Mouse (Mus musculus) CD4-positive, CD25-positive, alpha-beta regulatory T cell, adult 2 months (primary cell): ENCODE results near the gene Iqcb1.
"Not testable (repeated sequence)": the region's sequence is repeated elsewhere in the genome, so short reads cannot be mapped to it uniquely, and the experiment has no call there.

ENCODE experiments used
- DNase-seq: peaks from one replicate; pipeline ENCODE4 v3.0.0-alpha.2; 2012; ENCODE audit warnings: low read depth, low spot score

The Iqcb1 gene

DNA sequence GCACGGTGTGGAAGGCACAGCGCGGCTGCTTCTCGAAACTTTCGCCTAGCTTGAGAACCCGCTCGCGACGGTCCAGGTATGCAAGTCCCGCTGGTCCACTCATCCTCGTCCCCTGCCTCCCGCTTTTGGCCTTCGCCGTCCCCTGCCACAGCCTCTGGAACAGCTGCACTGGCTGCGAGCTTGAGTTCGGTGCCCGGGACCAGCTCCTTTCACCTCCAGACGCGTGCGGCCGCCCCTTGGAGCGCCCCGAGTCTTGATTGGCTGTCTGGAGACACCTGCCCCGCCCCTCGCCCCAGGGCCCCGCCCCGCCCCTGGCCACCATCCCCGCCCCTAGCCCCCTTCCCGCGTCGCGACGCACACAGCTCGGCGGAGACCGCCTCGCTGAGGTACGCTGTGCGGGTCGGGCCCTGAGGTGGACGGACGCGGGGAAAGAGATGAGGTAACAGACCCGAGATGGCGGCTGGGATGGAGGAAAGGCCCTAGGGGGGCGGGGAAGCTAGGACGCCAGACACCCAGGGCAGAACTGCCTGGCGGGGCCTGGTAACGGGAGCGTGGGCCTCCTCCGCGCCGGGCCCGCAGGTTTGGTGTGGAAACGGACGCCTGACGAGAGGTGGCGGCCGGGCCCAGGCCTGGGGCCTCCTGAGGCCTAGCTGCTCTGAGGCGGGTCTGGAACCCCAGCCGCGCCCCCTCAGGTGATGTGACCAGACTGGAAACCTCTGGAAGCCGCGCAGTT lies at the start of gene Iqcb1:
Iqcb1 (plus strand) TSS at position 332 of the 733 bp plus-strand sequence.
- DNase-seq = peak; percentile 90

DNA sequence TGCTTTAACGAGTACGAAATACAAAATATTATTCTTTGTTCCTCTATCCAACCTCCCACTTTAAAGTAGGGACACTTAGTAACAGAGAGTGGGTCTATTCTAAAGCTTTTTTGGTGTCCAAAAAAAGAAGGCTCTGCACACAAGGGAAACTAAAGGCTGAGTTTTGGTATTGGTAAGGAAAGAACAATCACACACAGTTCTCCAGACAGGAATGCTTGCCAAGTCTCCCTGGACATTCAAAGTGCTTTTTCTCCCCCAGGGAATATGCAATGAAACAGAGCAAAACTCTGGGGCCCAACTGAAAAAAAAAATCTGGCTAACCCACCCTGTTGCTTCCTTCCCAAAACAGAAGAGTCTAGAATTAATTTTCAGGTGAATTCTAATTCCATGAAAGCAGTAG lies 44.0 kb upstream of the Iqcb1 start:
- DNase-seq = no peak

DNA sequence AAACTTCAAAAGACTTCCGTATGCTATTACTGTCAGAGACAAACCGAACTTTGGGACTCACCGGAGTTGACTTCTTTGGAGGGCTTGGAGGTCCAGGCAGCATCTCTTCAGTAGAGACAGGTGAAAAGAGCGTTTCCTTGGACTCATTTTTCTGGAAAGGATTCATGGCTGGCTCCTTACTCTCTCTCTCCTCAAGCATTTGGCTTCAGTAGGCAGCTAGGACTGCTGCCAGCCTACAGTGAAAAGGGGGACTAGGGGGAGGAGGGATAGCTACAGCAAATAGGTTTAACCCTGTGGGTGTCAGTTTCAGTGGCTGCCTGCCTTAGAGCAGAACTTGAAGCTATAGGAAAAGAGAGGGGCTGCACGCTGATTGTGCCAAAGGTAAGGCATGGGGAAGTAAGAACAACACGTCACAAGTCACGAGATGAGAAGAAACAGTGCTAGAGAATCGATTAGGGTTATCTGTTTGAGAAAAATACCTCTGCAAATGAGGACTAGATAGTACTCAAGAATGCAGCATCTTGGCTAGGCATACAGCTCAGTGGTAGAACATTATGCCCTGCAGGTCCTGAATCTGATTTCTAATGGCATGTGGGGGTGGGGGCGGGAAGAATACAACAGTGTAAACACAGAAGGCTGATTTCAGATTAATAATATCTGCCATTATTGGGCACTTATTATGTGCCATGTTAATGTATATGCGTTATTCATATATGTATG lies 43.4 kb upstream of the Iqcb1 start, which contains the start of gene Slc15a2:
Slc15a2 (minus strand) TSS at position 369 of the 720 bp plus-strand sequence.
- no peak for DNase-seq

DNA sequence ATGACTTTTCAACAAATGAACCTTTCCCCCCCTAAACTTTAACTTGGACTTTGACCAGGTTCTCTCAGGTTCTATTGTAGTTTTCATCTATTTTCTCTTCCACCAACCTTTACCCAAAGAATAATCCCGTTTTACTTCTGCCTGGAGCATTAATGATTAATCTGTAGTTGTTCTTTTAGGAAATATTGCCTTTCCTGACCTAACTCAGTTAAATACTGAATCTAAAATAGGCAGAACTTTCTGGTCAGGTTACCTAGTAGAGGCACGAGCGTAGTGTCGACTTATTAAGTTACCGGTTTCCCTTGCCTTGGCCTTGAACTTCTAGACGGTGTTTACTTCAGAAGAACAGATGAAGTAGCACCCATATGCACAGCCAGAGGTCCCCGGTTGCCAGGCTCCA lies 41.7 kb upstream of the Iqcb1 start:
- DNase-seq = no peak

DNA sequence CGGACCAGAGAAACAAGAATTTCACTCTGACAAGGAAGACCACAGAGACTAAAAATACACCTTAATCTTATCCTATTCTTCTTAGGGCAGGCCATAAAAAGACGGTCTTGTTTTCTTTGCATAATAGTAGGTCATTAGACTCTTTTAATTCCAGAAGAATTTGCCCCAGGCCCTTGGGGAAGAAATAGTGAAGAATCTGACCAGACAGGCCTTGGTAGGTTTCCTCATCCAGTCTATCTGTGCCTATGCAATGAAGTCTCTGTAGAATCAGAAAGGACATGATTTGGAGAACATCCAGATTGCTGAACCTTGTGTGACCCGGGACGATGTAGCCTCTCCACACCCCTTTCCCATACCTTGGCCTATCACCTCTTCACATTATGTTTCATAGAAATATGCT lies 38.0 kb upstream of the Iqcb1 start:
- no peak for DNase-seq

DNA sequence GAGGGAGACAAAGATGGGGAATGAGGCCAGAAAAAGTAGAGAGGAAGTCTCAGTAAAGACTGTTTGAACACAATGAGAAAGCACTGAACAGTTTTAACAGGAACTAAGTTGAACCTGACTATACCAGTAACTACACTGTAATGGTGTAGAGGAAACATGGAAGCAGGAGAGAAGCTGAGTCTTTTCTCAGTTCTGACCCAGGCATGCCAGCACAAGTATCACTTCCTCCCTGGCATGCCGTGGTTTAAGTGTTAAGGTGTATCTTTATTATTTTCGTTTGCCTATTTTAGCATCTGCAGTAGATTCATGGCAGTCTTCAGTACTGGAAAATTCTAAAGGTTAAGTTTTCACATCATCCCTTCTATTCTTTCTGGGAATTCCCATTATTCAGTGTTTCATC lies 33.2 kb upstream of the Iqcb1 start:
- no peak for DNase-seq

DNA sequence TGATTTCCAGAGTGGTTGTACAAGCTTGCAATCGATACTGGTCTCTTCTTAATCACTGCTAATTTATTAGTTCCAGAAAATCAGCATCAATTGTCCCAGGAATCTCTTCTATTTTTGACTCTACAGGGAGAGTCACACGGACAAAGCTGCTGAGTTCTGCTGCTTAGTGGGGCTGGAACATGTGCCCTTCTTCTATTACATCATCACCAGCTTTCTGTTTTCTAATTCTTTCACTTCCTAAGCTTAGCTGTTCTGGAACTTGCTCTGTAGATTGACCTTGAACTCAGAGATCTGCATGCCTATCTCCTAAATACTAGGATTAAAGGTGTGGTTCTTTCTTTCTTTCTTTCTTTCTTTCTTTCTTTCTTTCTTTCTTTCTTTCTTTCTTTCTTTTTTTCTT lies 29.9 kb upstream of the Iqcb1 start:
- no peak for DNase-seq

DNA sequence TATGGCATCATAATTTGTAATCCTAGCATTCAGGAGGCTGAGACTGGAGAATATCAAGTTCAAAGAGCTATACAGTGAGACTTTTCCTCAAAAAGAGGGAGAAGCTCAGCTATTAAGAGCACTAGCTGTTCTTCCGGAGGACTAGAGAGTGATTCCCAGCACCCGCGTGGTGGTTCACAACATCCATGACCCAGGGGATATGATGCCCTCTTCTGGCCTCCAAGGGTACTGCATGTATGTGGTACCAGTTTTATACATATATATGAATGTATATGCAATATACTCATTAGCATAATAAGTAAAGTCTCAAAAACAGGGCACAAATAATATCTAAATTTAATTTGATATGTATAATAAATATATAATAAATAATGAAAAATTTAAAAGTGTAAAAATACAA lies 25.8 kb upstream of the Iqcb1 start:
- DNase-seq = peak; percentile 39

DNA sequence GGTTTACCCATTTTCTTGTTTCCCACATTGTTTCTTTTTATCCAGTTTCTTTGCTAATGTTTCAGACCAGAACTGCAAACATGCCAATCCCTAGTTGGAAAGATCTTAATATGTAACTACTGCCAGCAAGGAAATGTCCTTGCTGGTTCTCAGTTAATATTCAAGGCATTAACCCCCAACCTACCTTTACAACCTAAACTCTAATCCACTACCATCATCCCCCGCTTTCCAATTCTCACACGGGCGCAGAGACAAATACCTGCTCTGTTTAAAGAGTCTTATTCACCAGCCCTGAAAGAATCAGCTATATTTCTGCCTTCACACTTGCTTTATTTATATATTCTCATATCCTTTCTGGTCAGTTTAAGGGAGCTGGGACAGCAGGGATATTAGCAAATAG lies 19.6 kb upstream of the Iqcb1 start:
- no peak for DNase-seq

DNA sequence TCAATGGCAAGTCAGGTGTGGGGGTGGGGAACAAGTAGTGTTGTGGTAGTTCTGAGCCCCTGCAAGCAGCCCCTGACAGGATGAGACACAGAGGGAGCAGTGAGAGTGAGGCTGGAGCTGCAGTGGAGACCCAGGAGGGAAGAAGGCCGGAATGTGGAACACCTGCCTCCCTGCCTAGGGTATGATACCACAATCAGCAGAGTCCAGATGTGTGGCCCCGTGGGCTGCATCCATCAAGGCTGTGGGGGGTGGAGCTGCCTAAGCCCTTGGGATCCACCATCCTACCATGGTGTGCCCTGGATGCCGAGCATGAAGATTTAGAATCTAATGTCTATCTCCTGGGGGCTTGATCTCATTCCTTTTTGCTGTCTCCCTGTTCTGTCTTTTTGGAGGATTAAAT lies 14.5 kb upstream of the Iqcb1 start:
- DNase-seq = no peak

DNA sequence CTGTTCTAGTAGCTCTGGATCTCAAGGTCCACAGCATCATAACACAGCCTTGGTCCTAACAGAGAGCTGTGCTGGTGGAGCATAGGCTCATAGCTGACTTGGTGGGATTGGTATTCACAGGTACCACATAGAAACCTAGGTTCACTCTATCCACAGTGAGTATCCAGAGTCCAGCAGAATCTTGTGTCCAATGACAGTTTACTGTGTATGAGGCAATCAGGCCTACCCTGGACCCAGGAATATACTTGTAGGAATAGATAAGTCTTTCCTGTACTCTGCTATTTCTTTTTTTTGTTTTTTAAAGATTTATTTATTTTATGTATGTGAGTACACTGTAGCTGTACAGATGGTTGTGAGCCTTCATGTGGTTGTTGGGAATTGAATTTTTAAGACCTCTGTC lies 11.3 kb upstream of the Iqcb1 start:
- no peak for DNase-seq

DNA sequence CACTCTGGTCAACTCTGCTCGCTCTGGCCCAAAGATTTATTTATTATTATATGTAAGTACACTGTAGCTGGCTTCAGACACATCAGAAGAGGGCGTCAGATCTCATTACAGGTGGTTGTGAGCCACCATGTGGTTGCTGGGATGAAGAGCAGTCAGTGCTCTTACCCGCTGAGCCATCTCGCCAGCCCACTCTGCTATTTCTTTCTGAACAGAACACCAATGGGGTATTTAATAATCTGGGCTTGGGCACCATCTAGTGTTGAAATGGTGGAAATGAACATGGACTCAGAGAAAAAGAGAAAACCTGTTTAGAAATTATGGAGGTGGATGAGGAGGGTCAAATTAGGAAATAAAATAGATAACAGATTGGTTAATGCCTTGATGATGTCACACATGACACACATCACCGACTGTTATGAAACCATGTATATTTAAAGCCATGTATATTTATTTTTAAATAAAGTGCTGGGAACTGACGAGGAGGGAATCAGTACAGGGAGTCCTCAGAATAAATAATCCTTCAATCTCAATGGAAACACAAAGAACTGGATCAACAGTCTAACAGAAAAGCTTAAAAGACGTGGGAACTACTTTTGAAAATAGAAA lies 10.8 kb upstream of the Iqcb1 start:
- peak; percentile 88 for DNase-seq

DNA sequence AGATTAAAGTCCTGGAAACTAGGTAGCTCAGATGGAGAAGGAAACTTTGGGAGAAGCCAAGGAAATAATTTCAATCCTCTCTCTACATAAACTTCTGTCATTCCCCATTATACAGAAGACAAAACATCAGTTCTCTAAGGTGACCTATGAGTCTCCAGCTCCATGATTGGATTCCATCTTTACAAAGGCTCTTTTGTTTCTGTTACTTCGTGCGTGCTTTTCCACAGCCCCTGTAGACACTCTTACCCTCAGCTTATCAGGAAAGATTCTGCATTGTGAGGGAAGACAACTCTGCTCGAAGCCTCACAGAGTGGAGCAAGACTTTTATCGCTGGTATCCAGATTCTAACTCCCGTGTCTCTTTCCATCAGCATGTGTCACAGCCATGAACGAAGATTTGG lies 8.2 kb upstream of the Iqcb1 start:
- no peak for DNase-seq

DNA sequence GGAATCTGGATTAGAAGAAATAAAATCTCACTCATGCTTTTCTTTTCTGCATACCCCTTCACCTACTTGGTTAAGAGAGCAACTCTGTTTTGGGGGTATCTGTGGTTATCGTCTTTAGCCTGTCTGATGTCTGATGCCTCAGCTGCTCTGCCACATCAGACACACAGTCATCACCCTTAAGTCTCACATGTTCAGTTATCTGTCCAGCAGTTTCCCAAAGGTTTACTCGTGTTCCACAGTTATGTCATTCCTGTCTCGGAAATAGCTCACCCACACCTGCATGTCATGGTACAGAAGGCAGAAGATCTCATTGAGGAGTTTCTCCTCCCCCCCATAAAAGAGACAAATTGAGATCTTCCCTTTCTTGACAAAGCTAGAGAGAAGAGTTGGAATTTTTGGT lies 7.4 kb upstream of the Iqcb1 start:
- no peak for DNase-seq

DNA sequence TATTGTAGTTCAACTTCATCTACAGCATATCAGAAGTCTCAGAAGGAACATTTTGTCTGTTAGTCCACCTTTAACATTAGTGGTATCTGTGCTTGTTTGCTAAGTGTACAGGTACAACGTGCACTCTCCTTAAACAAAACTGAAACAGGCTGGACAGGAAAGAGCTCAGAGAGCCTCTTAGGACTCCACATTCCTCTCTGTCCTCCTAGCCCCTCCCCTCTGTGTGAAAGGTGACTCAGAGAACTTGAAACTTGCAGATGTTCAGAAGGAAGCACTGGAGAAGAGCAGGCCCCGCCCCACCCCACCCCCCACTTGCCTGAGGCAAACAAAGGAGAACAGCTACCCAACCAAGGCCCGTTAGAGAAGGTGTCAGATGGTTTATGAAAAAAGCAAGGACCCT lies 6.7 kb upstream of the Iqcb1 start:
- peak; percentile 33 for DNase-seq

DNA sequence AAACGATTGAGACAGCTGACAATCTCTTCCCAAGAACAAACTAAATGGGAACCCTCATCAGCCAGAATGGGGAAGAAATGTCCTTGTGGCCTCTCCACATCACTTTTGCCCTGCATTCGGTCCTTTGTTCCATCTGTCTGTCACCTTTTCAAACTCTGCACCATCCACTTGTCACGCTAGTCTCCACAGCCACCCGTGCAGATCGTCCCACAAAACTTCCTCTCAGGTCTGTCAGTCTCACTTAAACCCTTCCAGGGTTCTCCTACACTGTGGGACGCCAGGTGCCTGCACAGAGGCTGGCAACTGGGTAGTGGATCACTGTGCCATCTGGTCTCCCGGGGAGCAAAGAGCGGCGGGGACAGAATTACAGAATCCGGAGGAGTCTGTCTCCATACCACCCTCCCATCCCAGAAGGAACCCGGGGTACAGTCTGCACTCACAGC lies 553 bp upstream of the Iqcb1 start:
- DNase-seq = no peak

DNA sequence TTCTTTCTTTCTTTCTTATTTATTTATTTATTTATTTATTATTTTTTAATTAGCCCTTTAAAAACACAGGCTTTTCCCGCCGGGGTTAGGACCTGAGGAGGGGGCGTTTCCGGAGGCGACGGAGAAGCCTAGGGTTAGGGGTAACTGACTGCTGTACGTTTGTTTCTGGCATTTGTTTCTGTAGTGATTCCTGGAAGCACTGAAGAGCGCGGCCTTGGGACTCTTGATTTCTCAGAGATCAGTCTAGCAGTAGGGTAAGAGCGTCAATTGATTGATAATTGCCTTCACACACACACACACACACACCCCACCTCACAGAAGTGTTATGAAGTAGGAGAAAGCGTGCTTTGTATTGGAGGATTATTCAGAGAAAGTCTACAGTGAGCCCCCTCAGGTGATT lies 635 bp downstream of the Iqcb1 start:
- peak; percentile 24 for DNase-seq

DNA sequence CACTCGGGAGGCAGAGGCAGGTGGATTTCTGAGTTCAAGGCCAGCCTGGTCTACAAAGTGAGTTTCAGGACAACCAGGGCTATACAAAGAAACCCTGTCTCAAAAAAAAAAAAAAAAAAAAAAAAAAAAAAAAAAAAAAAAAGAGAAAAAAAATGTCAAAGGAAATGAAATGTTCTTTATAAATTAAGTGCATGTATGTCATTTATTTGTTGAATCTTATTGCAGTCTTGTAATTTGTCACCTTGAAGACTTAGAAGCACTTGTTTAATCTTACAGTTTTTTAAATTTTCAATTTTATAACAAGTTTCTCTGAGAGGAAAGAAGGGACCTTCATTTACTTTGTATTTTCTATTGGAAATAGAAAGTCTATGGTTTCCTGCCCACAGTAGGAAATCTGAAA lies 18.7 kb downstream of the Iqcb1 start:
- DNase-seq = not testable (repeated sequence)

DNA sequence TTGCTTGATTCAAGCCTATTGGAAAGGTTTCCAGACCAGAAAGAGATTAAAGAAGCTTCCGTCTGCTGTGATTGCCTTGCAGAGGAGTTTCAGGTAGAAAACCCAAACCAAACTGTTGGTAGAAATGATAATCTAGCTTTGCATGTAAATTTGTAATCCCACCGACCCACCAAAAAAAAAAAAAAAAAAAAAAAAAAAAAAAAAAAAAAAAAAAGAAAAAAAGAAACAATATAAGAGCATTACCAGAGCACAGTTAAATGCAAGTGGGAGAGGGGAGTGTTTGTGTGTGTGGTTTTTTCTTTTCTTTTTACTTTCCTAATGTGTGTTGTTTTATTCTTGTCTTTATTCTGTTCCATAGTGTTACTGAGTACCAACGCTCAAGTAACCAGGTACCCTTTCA lies 23.0 kb downstream of the Iqcb1 start:
- no peak for DNase-seq

DNA sequence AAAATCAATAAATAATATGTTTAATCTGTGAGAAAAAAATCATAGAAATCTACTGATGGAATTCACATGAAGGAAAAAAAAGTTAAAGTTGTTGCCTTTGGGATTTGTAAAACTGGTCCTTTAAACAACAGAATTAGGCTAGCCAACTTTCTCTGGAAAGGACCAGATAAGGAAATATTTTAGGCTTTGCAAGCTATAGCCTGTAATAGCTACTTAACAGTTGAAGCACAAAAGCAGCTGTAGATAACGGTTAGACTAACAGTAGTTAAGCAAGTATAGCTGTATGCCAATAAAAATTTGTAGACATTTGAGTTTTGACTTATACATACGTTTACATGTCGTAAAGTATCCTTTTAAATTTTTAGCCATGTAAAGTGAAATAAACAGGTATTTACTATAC lies 35.4 kb downstream of the Iqcb1 start:
- DNase-seq = no peak

DNA sequence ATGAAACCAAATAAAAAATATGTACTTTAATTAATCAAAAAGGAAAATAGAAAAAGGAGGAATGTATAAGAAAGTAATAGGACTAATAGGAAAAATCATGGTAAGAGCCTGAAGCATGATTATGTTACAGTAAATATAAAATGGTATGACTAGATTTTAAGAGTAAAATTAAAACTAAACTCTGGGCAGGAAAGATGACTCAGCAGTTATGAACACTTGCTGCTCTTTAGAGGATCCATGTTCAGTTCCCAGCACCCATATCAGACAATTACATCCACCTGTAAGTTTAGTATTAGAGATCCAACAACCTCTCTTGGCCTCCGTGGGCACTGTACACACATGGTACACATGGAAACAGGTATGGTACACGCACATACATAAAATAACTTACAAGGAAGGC lies 41.3 kb downstream of the Iqcb1 start:
- DNase-seq = no peak

DNA sequence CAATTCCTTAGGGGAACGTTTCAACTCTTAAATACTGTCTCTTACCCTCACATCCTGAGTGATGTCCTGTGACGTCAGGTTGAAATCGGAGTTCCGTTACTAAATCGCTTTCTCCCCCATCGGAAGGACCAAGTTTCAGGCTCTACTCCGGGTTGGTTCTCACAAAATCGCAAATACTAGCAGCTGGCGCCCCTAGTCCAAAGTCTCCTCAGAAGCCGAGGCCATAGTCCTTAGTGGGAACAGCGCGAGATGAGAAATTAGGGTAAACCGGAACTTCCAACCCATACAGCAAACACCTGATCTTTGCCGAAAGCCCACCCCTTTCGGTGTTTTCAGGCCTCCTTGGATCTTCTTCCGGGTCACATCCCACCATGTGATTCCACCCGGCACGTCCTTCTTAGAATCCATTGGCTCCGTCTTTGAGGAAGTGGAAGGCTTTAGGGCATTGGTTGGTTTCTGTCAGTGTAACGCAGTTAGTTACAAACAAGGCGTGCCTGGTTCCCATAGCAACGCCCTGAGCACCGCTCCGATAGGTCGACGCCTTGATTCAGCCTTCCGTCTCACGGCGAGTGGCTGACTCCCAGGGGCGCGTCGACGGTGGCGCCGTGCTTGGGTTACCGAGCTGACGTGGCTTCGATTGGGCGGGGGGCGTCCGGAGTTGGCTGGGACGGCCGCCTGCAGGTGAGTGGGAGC lies 46.5 kb downstream of the Iqcb1 start, which contains the start of the genes Eaf2 and Golgb1:
Eaf2 (minus strand) TSS at position 421 of the 693 bp plus-strand sequence.
Golgb1 (plus strand) TSS at position 558 of the 693 bp plus-strand sequence.
- peak; percentile 100 for DNase-seq
